Mouse (Mus musculus) heart, adult 2 months (tissue): ENCODE data around the gene Atcay.

Experiments
- CTCF ChIP-seq: fragments of 200-600 bp; IDR thresholded peaks from 2 replicates; pipeline ENCODE4 v1.8.1; 2022; ENCODE audit warnings: antibody characterized with exemption, mild to moderate bottlenecking, moderate library complexity
- EP300 ChIP-seq: fragments of 200-500 bp; IDR thresholded peaks from 2 replicates; pipeline ENCODE4 v1.6.1; 2011; ENCODE audit warnings: low read depth, low read length, control low read depth; ENCODE audit not compliant: insufficient read depth

DNA sequence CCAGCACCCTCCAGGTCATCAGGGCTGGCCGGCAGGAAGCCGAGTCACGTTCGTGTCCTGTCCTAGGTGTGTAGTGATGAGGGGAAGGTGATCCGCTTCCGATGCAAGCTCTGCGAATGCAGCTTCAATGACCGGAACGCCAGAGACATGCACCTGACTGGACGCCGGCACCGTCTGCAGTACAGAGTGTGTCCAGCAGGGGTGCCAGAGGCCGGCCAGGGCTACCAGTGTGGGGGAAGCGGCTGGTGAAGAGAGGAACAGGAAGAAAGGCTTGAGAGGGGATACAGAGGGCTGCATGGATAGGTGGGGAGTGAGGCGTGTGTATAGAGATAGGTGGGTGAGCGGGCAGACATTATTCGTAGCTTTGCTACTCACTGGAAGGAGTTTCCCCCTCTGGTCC, 14.0 kb upstream of the Atcay start:
- 0 out of 2 replicates have a peak, but pooled peaks have one; percentile 100 for TF ChIP-seq CTCF
- TF ChIP-seq EP300: 0 out of 2 replicates have a peak, but pooled peaks have one; percentile 50
